Mouse (Mus musculus) hindbrain, embryonic 14.5 days (tissue): ENCODE data around the gene Plekha5. TPM values are rescaled to one million over a fixed set of nuclear protein-coding genes. Genes with fewer than 3 reads are reported as not detected.

Experiments
- ATAC-seq: fragments of 200-750 bp; cut with Nextera tagmentation; 2 replicates; pipeline ENCODE4 v1.8.0; 2017; ENCODE audit warnings: moderate number of reproducible peaks, mild to moderate bottlenecking, moderate TSS enrichment, moderate library complexity; ENCODE audit not compliant: low FRiP score
- DNase-seq: peaks from one replicate; pipeline ENCODE4 v3.0.0-alpha.2; 2015; ENCODE audit warnings: low spot score
- H3K27ac ChIP-seq: fragments of 300-500 bp; sonication (generic); 2 replicates; pipeline ENCODE4 v1.5.1; 2014; ENCODE audit warnings: mild to moderate bottlenecking, moderate library complexity
- H3K27me3 ChIP-seq: fragments of 300-500 bp; sonication (generic); 2 replicates; pipeline ENCODE4 v1.6.1; 2014; ENCODE audit warnings: mild to moderate bottlenecking, low read length, mixed read lengths; ENCODE audit not compliant: control insufficient read depth, insufficient read depth
- H3K36me3 ChIP-seq: fragments of 300-500 bp; sonication (generic); replicated peaks from 2 replicates; pipeline ENCODE4 v1.6.1; 2014; ENCODE audit not compliant: control insufficient read depth, insufficient read depth
- H3K4me1 ChIP-seq: fragments of 300-500 bp; sonication (generic); replicated peaks from 2 replicates; pipeline ENCODE4 v1.6.1; 2014; ENCODE audit warnings: antibody characterized with exemption, low read length, mixed read lengths; ENCODE audit not compliant: control insufficient read depth, insufficient read depth
- H3K4me2 ChIP-seq: fragments of 300-500 bp; sonication (generic); replicated peaks from 2 replicates; pipeline ENCODE4 v1.6.1; 2014; ENCODE audit warnings: mild to moderate bottlenecking, moderate library complexity
- H3K4me3 ChIP-seq: fragments of 300-500 bp; sonication (generic); replicated peaks from 2 replicates; pipeline ENCODE4 v1.5.1; 2014; ENCODE audit warnings: mild to moderate bottlenecking, low read length
- H3K9ac ChIP-seq: fragments of 300-500 bp; sonication (generic); 2 replicates; pipeline ENCODE4 v1.6.1; 2014
- H3K9me3 ChIP-seq: fragments of 300-500 bp; sonication (generic); 2 replicates; pipeline ENCODE4 v1.6.1; 2016; ENCODE audit warnings: low read length; ENCODE audit not compliant: control insufficient read depth
- WGBS: fragments of 180-500 bp; shearing (Covaris S2); extraction: QIAGEN DNeasy Blood & Tissue Kit; methylation state at CpG from one replicate; pipeline ENCODE4 v1.1.7; 2014; 5-methylcytosine and 5-hydroxymethylcytosine counted together
- polyA plus RNA-seq: library from polyadenylated mRNA; unstranded; fragments of >200 nt; fragmentation: Nextera tagmentation; extraction: Ambion mirVana; gene quantifications from 2 replicates; pipeline ENCODE4 v1.2.1, GENCODE M21; 2014

The Plekha5 gene
- polyA plus RNA-seq, 1 experiment from 2014 or later = 37.8 TPM

DNA sequence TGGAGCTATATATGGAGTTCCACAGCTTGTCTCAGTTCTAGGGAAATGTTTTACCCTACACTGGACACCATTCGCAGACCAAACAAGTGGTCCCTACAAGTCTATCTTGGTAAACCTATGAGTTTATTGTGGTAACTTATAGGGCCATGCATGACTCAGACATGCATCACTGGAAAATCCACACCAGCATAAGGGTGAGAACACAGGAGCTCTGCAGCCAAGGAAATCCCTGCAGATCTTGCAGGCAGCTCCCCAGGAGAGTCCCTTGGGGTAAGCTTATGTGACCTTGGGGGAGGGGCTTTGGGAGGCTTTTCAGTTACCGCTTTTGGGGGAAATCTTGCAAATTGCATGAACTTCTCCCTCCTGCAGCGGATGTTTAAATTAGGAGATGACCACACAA, 190.0 kb downstream of the Plekha5 start:
- H3K36me3 ChIP-seq = no peaks in the 10 kb centered on the region
- H3K4me1 ChIP-seq = no peaks in the 10 kb centered on the region
- DNase-seq = no peak
- ATAC-seq = no peak
- H3K4me3 ChIP-seq = no peak overlapping the region
- no peak overlapping the region for H3K27ac ChIP-seq
- H3K9me3 ChIP-seq = no peaks in the 10 kb centered on the region
- H3K27me3 ChIP-seq = no peaks in the 10 kb centered on the region
- H3K4me2 ChIP-seq = no peak overlapping the region
- WGBS = 79% methylated on average over 3 of the region's 3 CpGs
- no peak overlapping the region for H3K9ac ChIP-seq

DNA sequence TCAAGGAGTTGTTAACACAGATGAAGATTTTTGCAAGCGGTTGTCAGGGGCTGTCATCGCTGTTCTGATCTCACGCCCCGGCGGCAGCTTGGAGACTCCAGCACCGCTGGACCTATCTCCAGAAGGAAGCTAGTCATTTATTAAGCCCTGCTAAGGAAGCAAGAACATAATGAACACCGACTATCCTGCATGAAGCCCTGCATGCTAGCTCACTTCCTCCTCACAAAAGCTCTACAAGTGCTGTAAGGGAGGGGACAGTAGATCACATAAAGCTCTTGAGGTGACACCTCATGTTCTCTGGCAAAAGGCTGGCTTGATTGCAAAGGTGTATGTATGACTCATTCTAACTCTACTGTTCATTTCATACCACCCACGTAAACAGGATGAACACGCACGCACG, 190.9 kb downstream of the Plekha5 start:
- DNase-seq (no peak), ATAC-seq (no peak)
- Histone ChIP-seq H3K9ac (no peak overlapping the region), H3K4me1 (no peaks in the 10 kb centered on the region), H3K4me3 (no peak overlapping the region), H3K27me3 (no peaks in the 10 kb centered on the region), H3K9me3 (no peaks in the 10 kb centered on the region), H3K4me2 (no peak overlapping the region), H3K27ac (no peak overlapping the region), H3K36me3 (no peaks in the 10 kb centered on the region)
- WGBS = 94% methylated on average over 11 of the region's 11 CpGs

- H3K4me2 ChIP-seq = no peak overlapping the region
- peaks cover 12% of the 10 kb centered on the region for H3K4me1 ChIP-seq
- DNase-seq (no peak), ATAC-seq (no peak)
- no peak overlapping the region for H3K4me3 ChIP-seq
- no peaks in the 10 kb centered on the region for H3K9me3 ChIP-seq
- 66% methylated on average over 13 of the region's 13 CpGs for WGBS
- H3K9ac ChIP-seq = no peak overlapping the region
- H3K36me3 ChIP-seq = no peaks in the 10 kb centered on the region
- H3K27me3 ChIP-seq = no peaks in the 10 kb centered on the region
- H3K27ac ChIP-seq = no peak overlapping the region
Observed at GRCm38 (mm10) chr6:140620531-140621349, 196.9 kb downstream of the Plekha5 start.

GRCm38 (mm10) chr6:140621622-140622021, 197.8 kb downstream of the Plekha5 start:
- H3K9me3 ChIP-seq = no peaks in the 10 kb centered on the region
- no peaks in the 10 kb centered on the region for H3K27me3 ChIP-seq
- H3K4me1 ChIP-seq = peaks cover 20% of the 10 kb centered on the region
- no peak overlapping the region for H3K27ac ChIP-seq
- DNase-seq (no peak), ATAC-seq (no peak)
- 95% methylated on average over 1 of the region's 1 CpGs for WGBS
- H3K36me3 ChIP-seq = no peaks in the 10 kb centered on the region
- no peak overlapping the region for H3K9ac ChIP-seq
- H3K4me3 ChIP-seq = no peak overlapping the region
- H3K4me2 ChIP-seq = no peak overlapping the region

GRCm38 (mm10) chr6:140622391-140623225, 198.8 kb downstream of the Plekha5 start, which contains the start of gene Aebp2:
Aebp2 (plus strand) TSS chr6:140622663.
- WGBS = 48% methylated on average over 30 of the region's 30 CpGs
- H3K27ac ChIP-seq = peak within 1 kb of the TSS; percentile 97

DNA sequence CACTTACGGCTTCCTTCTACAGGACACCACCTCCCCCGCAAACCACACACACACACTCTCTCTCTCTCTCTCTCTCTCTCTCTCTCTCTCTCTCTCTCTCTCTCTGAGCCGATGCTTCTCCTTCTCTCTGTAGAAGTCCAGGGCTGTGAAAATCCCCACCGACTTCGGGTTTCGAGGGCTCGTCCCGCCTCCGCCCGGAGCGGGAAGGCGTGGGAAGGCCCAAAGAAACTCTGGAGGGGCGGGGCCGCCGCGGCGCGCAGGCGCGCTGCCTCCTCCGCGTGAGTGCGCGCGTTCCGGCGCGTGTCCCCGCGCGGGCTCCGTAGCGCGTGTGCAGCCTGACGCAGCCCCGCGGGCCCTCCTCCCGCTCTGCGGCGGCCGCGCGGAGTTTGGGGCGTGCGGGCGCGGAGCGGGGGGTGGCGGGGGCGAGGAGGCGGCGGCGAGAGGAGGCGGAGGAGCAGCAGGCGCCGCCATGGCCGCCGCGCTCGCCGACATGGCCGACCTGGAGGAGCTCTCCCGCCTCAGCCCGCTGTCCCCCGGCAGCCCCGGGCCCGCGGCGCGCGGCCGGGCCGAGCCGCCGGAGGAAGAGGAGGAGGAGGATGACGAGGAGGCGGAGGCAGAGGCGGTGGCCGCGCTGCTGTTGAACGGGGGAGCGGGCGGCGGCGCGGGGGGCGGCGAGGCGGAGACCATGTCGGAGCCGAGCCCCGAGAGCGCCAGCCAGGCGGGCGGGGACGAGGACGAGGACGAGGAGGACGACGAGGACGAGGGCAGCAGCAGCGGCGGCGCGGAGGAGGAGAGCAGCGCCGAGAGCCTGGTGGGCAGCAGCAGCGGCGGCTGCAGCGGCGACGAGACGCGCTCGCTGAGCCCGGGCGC, 199.6 kb downstream of the Plekha5 start:
- H3K9me3 ChIP-seq = no peaks in the 10 kb centered on the region
- peaks cover 36% of the 10 kb centered on the region for H3K4me1 ChIP-seq
- peak overlapping the region; percentile 67 for H3K4me2 ChIP-seq
- peak overlapping the region; percentile 97 for H3K27ac ChIP-seq
- ATAC-seq (peak; percentile 93), DNase-seq (peak; percentile 95)
- WGBS = under 1% methylated on average over 102 of the region's 117 CpGs
- no peaks in the 10 kb centered on the region for H3K36me3 ChIP-seq
- no peaks in the 10 kb centered on the region for H3K27me3 ChIP-seq
- H3K9ac ChIP-seq = peak overlapping the region; percentile 99
- peak overlapping the region; percentile 100 for H3K4me3 ChIP-seq

More at GRCm38 (mm10) chr6:140622391-140623225, 198.8 kb downstream of the Plekha5 start, which contains the start of gene Aebp2:
- Histone ChIP-seq H3K4me1 (peaks cover 29% of the 10 kb centered on the region), H3K4me2 (peak within 1 kb of the TSS; percentile 53), H3K4me3 (peak within 1 kb of the TSS; percentile 100), H3K27me3 (no peaks in the 10 kb centered on the region), H3K9ac (peak within 1 kb of the TSS; percentile 99), H3K9me3 (no peaks in the 10 kb centered on the region), H3K36me3 (no peaks in the 10 kb centered on the region)
- DNase-seq (no peak), ATAC-seq (0 out of 2 replicates have a peak, but pooled peaks have one; percentile 1)

DNA sequence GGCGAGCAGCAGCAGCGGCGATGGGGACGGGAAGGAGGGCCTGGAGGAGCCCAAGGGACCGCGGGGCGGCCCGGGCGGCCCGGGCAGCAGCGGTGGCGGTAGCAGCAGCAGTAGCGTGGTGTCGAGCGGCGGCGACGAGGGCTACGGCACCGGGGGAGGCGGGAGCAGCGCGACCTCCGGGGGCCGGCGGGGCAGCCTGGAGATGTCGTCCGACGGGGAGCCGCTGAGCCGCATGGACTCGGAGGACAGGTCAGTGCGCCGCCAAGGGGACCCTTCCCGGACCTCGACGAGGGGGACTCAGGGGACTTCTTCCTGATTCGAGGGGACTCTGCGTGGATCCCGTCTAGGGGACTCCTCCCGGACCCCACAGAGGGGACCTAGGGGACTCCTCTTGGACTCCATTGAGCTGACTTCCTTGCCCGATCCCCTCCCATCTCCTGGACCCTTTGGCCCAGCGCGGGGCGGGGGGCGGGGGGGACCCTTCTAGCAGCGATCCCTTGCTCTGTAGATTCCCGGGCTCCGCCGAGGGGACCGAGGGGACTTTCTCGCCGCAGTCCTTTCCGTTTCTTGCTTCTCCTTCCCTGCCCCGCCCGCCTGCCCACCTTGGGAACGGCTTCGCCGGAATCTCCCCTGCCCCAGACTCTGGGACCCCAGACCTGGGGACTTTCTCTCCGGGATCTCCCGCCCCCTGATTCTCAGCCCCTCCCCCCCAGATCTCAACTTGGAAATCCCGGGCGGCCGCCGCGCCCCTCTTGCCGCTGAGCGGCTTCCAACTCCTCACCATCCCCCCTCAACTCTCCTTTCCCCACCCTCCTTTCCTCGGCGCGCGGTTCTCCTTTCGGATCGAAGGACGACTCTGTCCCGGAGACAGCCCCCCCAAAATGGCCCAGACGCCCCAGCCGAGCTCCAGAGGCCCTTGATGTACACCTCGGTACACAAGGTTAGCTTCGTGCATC, 200.5 kb downstream of the Plekha5 start:
- H3K4me1 ChIP-seq = peaks cover 40% of the 10 kb centered on the region
- no peak for DNase-seq
- H3K4me3 ChIP-seq = peak overlapping the region; percentile 100
- peak overlapping the region; percentile 67 for H3K4me2 ChIP-seq
- no peaks in the 10 kb centered on the region for H3K36me3 ChIP-seq
- ATAC-seq = peak; percentile 37
- peak overlapping the region; percentile 99 for H3K9ac ChIP-seq
- no peaks in the 10 kb centered on the region for H3K27me3 ChIP-seq
- under 1% methylated on average over 69 of the region's 80 CpGs for WGBS
- no peaks in the 10 kb centered on the region for H3K9me3 ChIP-seq
- peak overlapping the region; percentile 97 for H3K27ac ChIP-seq

- Histone ChIP-seq H3K27me3 (no peaks in the 10 kb centered on the region), H3K9ac (no peak overlapping the region), H3K4me2 (no peak overlapping the region), H3K4me3 (no peak overlapping the region), H3K4me1 (peaks cover 50% of the 10 kb centered on the region), H3K27ac (no peak overlapping the region), H3K36me3 (peaks cover 9% of the 10 kb centered on the region), H3K9me3 (no peaks in the 10 kb centered on the region)
- no peak for DNase-seq
- WGBS = 82% methylated on average over 4 of the region's 4 CpGs
- ATAC-seq = no peak
Observed at GRCm38 (mm10) chr6:140629176-140629859, 205.5 kb downstream of the Plekha5 start.
